Mouse (Mus musculus): Measurements from ENCODE around the gene Rap1gap2. TPM values are rescaled to one million over a fixed set of nuclear protein-coding genes. Genes with fewer than 3 reads are reported as not detected.

Gene Rap1gap2
- polyA plus RNA-seq, 1 experiment from 2014 or later = 6.6 TPM

- Histone ChIP-seq H3K9me3 (replicated peaks; ENCODE audit: control insufficient read depth, low read length) (peaks cover 3% of the 10 kb centered on the region; the same call in 1 of the 2 replicates), H3K27me3 (ENCODE audit: control insufficient read depth, insufficient read depth, low read length) (no peaks in the 10 kb centered on the region), H3K4me1 (ENCODE audit: control insufficient read depth, insufficient read depth, low read length) (peaks cover 5% of the 10 kb centered on the region), H3K4me2 (no peak overlapping the region), H3K27ac (ENCODE audit: low read depth, low read length) (no peak overlapping the region), H3K36me3 (ENCODE audit: control insufficient read depth, insufficient read depth, low read length) (no peaks in the 10 kb centered on the region), H3K4me3 (ENCODE audit: low read depth, low read length) (no peak overlapping the region), H3K9ac (ENCODE audit: low read depth, low read length) (no peak overlapping the region)
- no peak for ATAC-seq (replicated peaks; ENCODE audit: insufficient number of reproducible peaks, low FRiP score, low TSS enrichment)
- WGBS (ENCODE audit: insufficient replicate concordance) = 80% methylated on average over 3 of the region's 3 CpGs
Measured at GRCm38 (mm10) chr11:74445591-74445990, 165.1 kb downstream of the Rap1gap2 start.

DNA sequence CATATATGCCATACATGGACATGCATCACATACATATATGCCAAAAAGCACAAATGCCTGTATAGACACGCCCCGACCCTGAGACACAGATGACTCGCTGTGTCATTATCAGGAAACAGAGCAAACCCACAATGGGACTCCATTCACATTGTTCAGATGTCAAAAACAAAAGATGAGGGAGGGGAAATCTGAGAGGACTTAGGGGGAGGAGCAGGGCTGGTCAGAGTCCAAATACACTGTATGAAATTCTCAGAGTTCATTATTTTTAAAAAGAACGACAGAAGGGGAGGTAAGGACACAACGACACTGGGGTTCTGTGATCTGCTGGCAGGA, 166.8 kb downstream of the Rap1gap2 start:
- Histone ChIP-seq H3K4me3 (ENCODE audit: low read depth, low read length) (no peak overlapping the region), H3K27me3 (ENCODE audit: control insufficient read depth, insufficient read depth, low read length) (no peaks in the 10 kb centered on the region), H3K4me2 (no peak overlapping the region), H3K4me1 (ENCODE audit: control insufficient read depth, insufficient read depth, low read length) (peaks cover 11% of the 10 kb centered on the region), H3K9me3 (replicated peaks; ENCODE audit: control insufficient read depth, low read length) (peaks cover 3% of the 10 kb centered on the region; the same call in 1 of the 2 replicates), H3K36me3 (ENCODE audit: control insufficient read depth, insufficient read depth, low read length) (no peaks in the 10 kb centered on the region), H3K27ac (ENCODE audit: low read depth, low read length) (no peak overlapping the region), H3K9ac (ENCODE audit: low read depth, low read length) (no peak overlapping the region)
- WGBS (ENCODE audit: insufficient replicate concordance) = 79% methylated on average over 5 of the region's 5 CpGs
- no peak for ATAC-seq (replicated peaks; ENCODE audit: insufficient number of reproducible peaks, low FRiP score, low TSS enrichment)

- Histone ChIP-seq H3K4me2 (no peak overlapping the region), H3K4me3 (ENCODE audit: low read depth, low read length) (no peak overlapping the region), H3K27ac (ENCODE audit: low read depth, low read length) (no peak overlapping the region), H3K36me3 (ENCODE audit: control insufficient read depth, insufficient read depth, low read length) (no peaks in the 10 kb centered on the region), H3K9ac (ENCODE audit: low read depth, low read length) (no peak overlapping the region), H3K9me3 (replicated peaks; ENCODE audit: control insufficient read depth, low read length) (peaks cover 3% of the 10 kb centered on the region; the same call in 1 of the 2 replicates), H3K4me1 (ENCODE audit: control insufficient read depth, insufficient read depth, low read length) (peaks cover 17% of the 10 kb centered on the region), H3K27me3 (ENCODE audit: control insufficient read depth, insufficient read depth, low read length) (no peaks in the 10 kb centered on the region)
- 81% methylated on average over 6 of the region's 6 CpGs for WGBS (ENCODE audit: insufficient replicate concordance)
- ATAC-seq (replicated peaks; ENCODE audit: insufficient number of reproducible peaks, low FRiP score, low TSS enrichment) = no peak
Measured at GRCm38 (mm10) chr11:74443147-74443923, 167.4 kb downstream of the Rap1gap2 start.

DNA sequence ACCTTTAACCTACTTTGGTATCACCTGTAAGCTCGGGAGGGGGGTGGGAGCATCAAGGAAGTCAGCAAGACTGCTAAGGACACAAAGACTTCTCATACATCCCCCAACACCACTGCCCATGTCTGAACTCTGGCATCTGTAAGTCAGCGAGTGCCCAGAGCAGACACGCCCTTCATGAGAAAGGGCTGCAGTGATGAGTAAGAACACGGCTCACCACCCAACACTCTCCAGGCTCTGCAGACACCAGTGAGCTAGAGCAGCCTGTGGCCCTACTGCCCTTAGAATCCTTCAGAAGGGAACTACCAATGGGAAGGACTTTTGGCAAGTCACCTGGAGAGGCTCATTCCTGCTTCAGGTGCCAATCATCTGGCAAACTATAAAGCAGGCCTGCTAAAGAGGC, 168.3 kb downstream of the Rap1gap2 start:
- 74% methylated on average over 4 of the region's 4 CpGs for WGBS (ENCODE audit: insufficient replicate concordance)
- Histone ChIP-seq H3K9ac (ENCODE audit: low read depth, low read length) (no peak overlapping the region), H3K27ac (ENCODE audit: low read depth, low read length) (no peak overlapping the region), H3K4me3 (ENCODE audit: low read depth, low read length) (no peak overlapping the region), H3K27me3 (ENCODE audit: control insufficient read depth, insufficient read depth, low read length) (no peaks in the 10 kb centered on the region), H3K4me1 (ENCODE audit: control insufficient read depth, insufficient read depth, low read length) (peaks cover 22% of the 10 kb centered on the region), H3K36me3 (ENCODE audit: control insufficient read depth, insufficient read depth, low read length) (no peaks in the 10 kb centered on the region), H3K9me3 (replicated peaks; ENCODE audit: control insufficient read depth, low read length) (peaks cover 3% of the 10 kb centered on the region; the same call in 1 of the 2 replicates), H3K4me2 (no peak overlapping the region)
- ATAC-seq (replicated peaks; ENCODE audit: insufficient number of reproducible peaks, low FRiP score, low TSS enrichment) = no peak

DNA sequence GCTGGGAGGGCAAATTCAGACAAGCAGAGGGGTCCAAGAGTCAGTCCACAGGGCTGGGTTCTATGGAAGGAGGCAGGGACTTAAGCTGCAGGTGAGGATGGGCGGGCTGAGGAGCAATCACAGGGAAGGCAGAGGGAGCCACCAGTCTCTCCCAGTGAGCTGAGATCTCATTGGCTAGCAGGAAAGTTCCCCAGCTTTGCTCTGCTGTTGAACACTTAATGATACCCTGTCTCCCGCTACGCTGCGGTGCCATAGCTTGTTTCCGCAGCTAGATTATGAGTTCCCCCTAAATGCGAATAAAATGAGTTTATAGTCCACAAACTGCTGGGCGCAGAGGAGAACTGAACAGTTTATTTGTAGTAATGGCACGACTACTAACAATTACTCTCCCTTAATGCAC, 170.6 kb downstream of the Rap1gap2 start:
- no peak for ATAC-seq (replicated peaks; ENCODE audit: insufficient number of reproducible peaks, low FRiP score, low TSS enrichment)
- Histone ChIP-seq H3K4me2 (no peak overlapping the region), H3K36me3 (ENCODE audit: control insufficient read depth, insufficient read depth, low read length) (no peaks in the 10 kb centered on the region), H3K9ac (ENCODE audit: low read depth, low read length) (no peak overlapping the region), H3K4me3 (ENCODE audit: low read depth, low read length) (no peak overlapping the region), H3K9me3 (replicated peaks; ENCODE audit: control insufficient read depth, low read length) (peaks cover 3% of the 10 kb centered on the region; the same call in 1 of the 2 replicates), H3K27ac (ENCODE audit: low read depth, low read length) (no peak overlapping the region), H3K4me1 (ENCODE audit: control insufficient read depth, insufficient read depth, low read length) (peaks cover 28% of the 10 kb centered on the region), H3K27me3 (ENCODE audit: control insufficient read depth, insufficient read depth, low read length) (no peaks in the 10 kb centered on the region)
- 82% methylated on average over 8 of the region's 8 CpGs for WGBS (ENCODE audit: insufficient replicate concordance)

GRCm38 (mm10) chr11:74439202-74439601, 171.5 kb downstream of the Rap1gap2 start:
- WGBS (ENCODE audit: insufficient replicate concordance) = 30% methylated on average over 6 of the region's 6 CpGs
- no peak overlapping the region for H3K27ac ChIP-seq (ENCODE audit: low read depth, low read length)
- peaks cover 28% of the 10 kb centered on the region for H3K4me1 ChIP-seq (ENCODE audit: control insufficient read depth, insufficient read depth, low read length)
- no peaks in the 10 kb centered on the region for H3K36me3 ChIP-seq (ENCODE audit: control insufficient read depth, insufficient read depth, low read length)
- no peaks in the 10 kb centered on the region for H3K9me3 ChIP-seq (replicated peaks; ENCODE audit: control insufficient read depth, low read length)
- no peak overlapping the region for H3K4me2 ChIP-seq
- ATAC-seq (replicated peaks; ENCODE audit: insufficient number of reproducible peaks, low FRiP score, low TSS enrichment) = no peak
- H3K27me3 ChIP-seq (ENCODE audit: control insufficient read depth, insufficient read depth, low read length) = no peaks in the 10 kb centered on the region
- H3K4me3 ChIP-seq (ENCODE audit: low read depth, low read length) = no peak overlapping the region
- no peak overlapping the region for H3K9ac ChIP-seq (ENCODE audit: low read depth, low read length)

DNA sequence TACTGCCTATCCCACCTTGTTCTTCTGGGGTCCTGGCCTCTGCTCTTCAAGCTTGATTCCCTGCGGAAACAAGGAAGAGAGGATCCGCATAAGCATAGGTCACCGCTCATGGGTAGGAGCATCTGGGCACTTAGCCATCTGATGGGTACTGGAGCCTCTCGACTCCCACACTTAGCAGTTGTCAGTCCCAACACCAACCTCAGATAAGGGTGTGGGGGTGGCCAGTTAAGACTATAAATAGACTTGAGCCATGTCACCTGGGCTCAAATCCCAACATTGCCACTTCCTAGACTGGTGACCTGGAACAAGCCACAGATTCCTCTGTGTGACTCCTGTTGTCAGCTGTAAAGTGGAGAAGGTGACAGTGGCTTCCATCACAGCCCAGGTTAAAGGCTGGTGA, 172.5 kb downstream of the Rap1gap2 start:
- peak overlapping the region; percentile 57; the same call in 1 of the 2 replicates for H3K27ac ChIP-seq (ENCODE audit: low read depth, low read length)
- H3K4me1 ChIP-seq (ENCODE audit: control insufficient read depth, insufficient read depth, low read length) = peaks cover 28% of the 10 kb centered on the region

DNA sequence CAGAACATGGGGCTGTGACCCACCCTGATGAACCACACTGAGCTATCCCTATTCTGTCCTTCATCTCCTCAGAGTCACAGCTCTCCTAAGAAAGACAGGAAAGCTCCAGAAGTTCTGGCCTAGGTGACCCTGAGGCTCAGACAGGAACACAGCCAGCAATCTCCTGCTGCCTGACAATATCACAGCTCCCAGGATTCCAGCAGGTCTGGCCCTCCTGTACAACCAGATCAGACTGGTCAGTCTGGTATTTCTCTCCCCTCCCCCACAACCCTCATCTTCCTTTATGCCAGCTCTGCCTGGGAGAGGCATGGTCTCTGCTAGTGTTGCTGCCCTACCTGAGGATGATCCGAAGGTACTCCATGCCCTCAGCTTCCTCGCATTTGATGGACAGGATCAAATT, 175.3 kb downstream of the Rap1gap2 start:
- Histone ChIP-seq H3K36me3 (ENCODE audit: control insufficient read depth, insufficient read depth, low read length) (no peaks in the 10 kb centered on the region), H3K4me3 (ENCODE audit: low read depth, low read length) (no peak overlapping the region), H3K9me3 (replicated peaks; ENCODE audit: control insufficient read depth, low read length) (no peaks in the 10 kb centered on the region), H3K4me1 (ENCODE audit: control insufficient read depth, insufficient read depth, low read length) (peaks cover 23% of the 10 kb centered on the region), H3K27ac (ENCODE audit: low read depth, low read length) (no peak overlapping the region), H3K9ac (ENCODE audit: low read depth, low read length) (no peak overlapping the region), H3K4me2 (no peak overlapping the region), H3K27me3 (ENCODE audit: control insufficient read depth, insufficient read depth, low read length) (no peaks in the 10 kb centered on the region)
- ATAC-seq (replicated peaks; ENCODE audit: insufficient number of reproducible peaks, low FRiP score, low TSS enrichment) = no peak
- 82% methylated on average over 2 of the region's 2 CpGs for WGBS (ENCODE audit: insufficient replicate concordance)

More for the DNA sequence above, 172.5 kb downstream of the Rap1gap2 start:
- peak; percentile 55; the same call in 1 of the 2 replicates for ATAC-seq (replicated peaks; ENCODE audit: insufficient number of reproducible peaks, low FRiP score, low TSS enrichment)
- H3K9me3 ChIP-seq (replicated peaks; ENCODE audit: control insufficient read depth, low read length) = no peaks in the 10 kb centered on the region
- no peaks in the 10 kb centered on the region for H3K27me3 ChIP-seq (ENCODE audit: control insufficient read depth, insufficient read depth, low read length)
- H3K9ac ChIP-seq (ENCODE audit: low read depth, low read length) = no peak overlapping the region
- WGBS (ENCODE audit: insufficient replicate concordance) = 34% methylated on average over 4 of the region's 4 CpGs
- H3K36me3 ChIP-seq (ENCODE audit: control insufficient read depth, insufficient read depth, low read length) = no peaks in the 10 kb centered on the region
- H3K4me3 ChIP-seq (ENCODE audit: low read depth, low read length) = no peak overlapping the region
- peak overlapping the region; percentile 14 for H3K4me2 ChIP-seq

DNA sequence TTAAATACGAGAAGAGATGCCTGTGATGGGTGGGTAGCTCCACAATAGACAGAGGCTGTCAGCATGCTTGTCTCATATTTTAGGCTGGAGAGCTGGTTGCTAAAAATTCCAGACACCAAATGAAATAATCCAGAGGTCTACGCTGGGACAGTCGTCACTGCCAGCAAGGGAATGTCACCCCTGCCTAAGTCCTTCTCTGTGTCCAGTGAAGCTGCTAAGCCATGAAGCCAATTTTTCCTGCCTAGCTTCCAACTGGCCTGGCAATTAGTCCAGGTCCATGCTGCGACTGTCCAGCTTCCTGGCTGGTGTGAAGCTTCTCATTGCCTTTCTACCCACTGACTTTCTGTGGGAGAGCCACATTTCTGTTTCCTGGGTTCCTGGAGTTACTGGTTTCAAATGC, 177.7 kb downstream of the Rap1gap2 start:
- Histone ChIP-seq H3K4me1 (ENCODE audit: control insufficient read depth, insufficient read depth, low read length) (peaks cover 8% of the 10 kb centered on the region), H3K4me2 (no peak overlapping the region), H3K27me3 (ENCODE audit: control insufficient read depth, insufficient read depth, low read length) (no peaks in the 10 kb centered on the region), H3K36me3 (ENCODE audit: control insufficient read depth, insufficient read depth, low read length) (no peaks in the 10 kb centered on the region), H3K4me3 (ENCODE audit: low read depth, low read length) (no peak overlapping the region), H3K9me3 (replicated peaks; ENCODE audit: control insufficient read depth, low read length) (no peaks in the 10 kb centered on the region), H3K27ac (ENCODE audit: low read depth, low read length) (peak overlapping the region; percentile 32; the same call in 1 of the 2 replicates), H3K9ac (ENCODE audit: low read depth, low read length) (no peak overlapping the region)
- ATAC-seq (replicated peaks; ENCODE audit: insufficient number of reproducible peaks, low FRiP score, low TSS enrichment) = no peak
- WGBS (ENCODE audit: insufficient replicate concordance) = 47% methylated on average over 4 of the region's 4 CpGs

Data from heart, embryonic 11.5 days (tissue).